Mouse (Mus musculus) embryonic facial prominence, embryonic 15.5 days (tissue): ENCODE results near the gene Tmem184a. TPM values are rescaled to one million over a fixed set of nuclear protein-coding genes. Genes with fewer than 3 reads are reported as not detected.
A peak's percentile ranks its signal among the peaks of the same experiment; 100 is the strongest.

ENCODE experiments used
- ATAC-seq: fragments of 200-750 bp; cut with Nextera tagmentation; 2 replicates; pipeline ENCODE4 v1.8.0; 2017; ENCODE audit warnings: low read depth, moderate TSS enrichment; ENCODE audit not compliant: insufficient number of reproducible peaks, low FRiP score, low TSS enrichment
- H3K27ac ChIP-seq: fragments of 300-500 bp; sonication (generic); replicated peaks from 2 replicates; pipeline ENCODE4 v1.5.1; 2015; ENCODE audit warnings: mild to moderate bottlenecking, inconsistent platforms
- H3K27me3 ChIP-seq: fragments of 300-500 bp; sonication (generic); 2 replicates; pipeline ENCODE4 v1.6.1; 2015; ENCODE audit warnings: inconsistent platforms
- H3K36me3 ChIP-seq: fragments of 300-500 bp; sonication (generic); 2 replicates; pipeline ENCODE4 v1.6.1; 2015; ENCODE audit warnings: mild to moderate bottlenecking, inconsistent platforms
- H3K4me1 ChIP-seq: fragments of 300-500 bp; sonication (generic); 2 replicates; pipeline ENCODE4 v1.6.1; 2015; ENCODE audit warnings: inconsistent platforms
- H3K4me2 ChIP-seq: fragments of 300-500 bp; sonication (generic); replicated peaks from 2 replicates; pipeline ENCODE4 v1.6.1; 2015; ENCODE audit warnings: mild to moderate bottlenecking, inconsistent platforms
- H3K4me3 ChIP-seq: fragments of 300-500 bp; sonication (generic); replicated peaks from 2 replicates; pipeline ENCODE4 v1.5.1; 2015; ENCODE audit warnings: mild to moderate bottlenecking, inconsistent platforms
- H3K9ac ChIP-seq: fragments of 300-500 bp; sonication (generic); 2 replicates; pipeline ENCODE4 v1.6.1; 2015; ENCODE audit warnings: inconsistent platforms
- H3K9me3 ChIP-seq: fragments of 300-500 bp; sonication (generic); replicated peaks from 2 replicates; pipeline ENCODE4 v1.6.1; 2016; ENCODE audit warnings: inconsistent platforms
- WGBS: fragments of 180-500 bp; shearing (Covaris S2); methylation state at CpG from one replicate; pipeline ENCODE4 v1.1.7; 2015; 5-methylcytosine and 5-hydroxymethylcytosine counted together
- polyA plus RNA-seq: library from polyadenylated mRNA; unstranded; fragments of >200 nt; fragmentation: Nextera tagmentation; extraction: Ambion mirVana; gene quantifications from 2 replicates; pipeline ENCODE4 v1.2.1, GENCODE M21; 2015

Gene Tmem184a
- 10.7 and 12.2 TPM in 2 replicates for polyA plus RNA-seq

- H3K27me3 ChIP-seq = 0 out of 2 replicates have a peak, but pooled peaks cover 2% of the 10 kb centered on the region
- peak within 1 kb of the TSS; percentile 24 for H3K27ac ChIP-seq
- 77% methylated on average over 9 of the region's 9 CpGs for WGBS
- H3K4me1 ChIP-seq = no peaks in the 10 kb centered on the region
- H3K9me3 ChIP-seq = no peaks in the 10 kb centered on the region
- no peak within 1 kb of the TSS for H3K9ac ChIP-seq
- no peak within 1 kb of the TSS for H3K4me3 ChIP-seq
- no peak within 1 kb of the TSS for H3K4me2 ChIP-seq
- peaks cover 27% of the 10 kb centered on the region for H3K36me3 ChIP-seq
- no peak for ATAC-seq
These were observed at the start of gene Tmem184a for GRCm38 (mm10) chr5:139819538-139820181. Gene Tmem184a, minus strand, starts transcription at chr5:139819917.

DNA sequence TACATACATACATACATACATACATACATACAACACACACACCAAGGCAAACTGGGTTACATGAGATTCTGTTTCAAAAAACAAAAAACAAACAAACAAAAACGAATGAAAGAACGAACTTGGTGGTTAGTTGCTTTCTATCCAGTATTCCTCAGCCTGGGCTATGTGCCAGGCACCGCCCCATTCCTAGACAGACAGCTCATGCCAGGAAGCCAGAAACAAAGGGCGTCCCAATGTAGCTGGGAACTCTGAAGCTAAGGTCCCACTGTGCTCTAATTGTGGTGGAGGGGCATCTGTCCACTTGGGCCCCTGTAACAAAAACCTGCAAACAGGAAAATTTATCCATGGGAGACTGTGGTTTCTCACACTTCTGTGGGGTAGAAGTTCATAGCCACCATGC is 43.0 kb upstream of the Tmem184a start:
- H3K27me3 ChIP-seq = no peaks in the 10 kb centered on the region
- no peak overlapping the region for H3K4me3 ChIP-seq
- no peak for ATAC-seq
- no peaks in the 10 kb centered on the region for H3K36me3 ChIP-seq
- peaks cover 6% of the 10 kb centered on the region; the same call in 1 of the 2 replicates for H3K4me1 ChIP-seq
- no peak overlapping the region for H3K4me2 ChIP-seq
- WGBS = 39% methylated on average over 4 of the region's 4 CpGs
- no peaks in the 10 kb centered on the region for H3K9me3 ChIP-seq
- H3K9ac ChIP-seq = no peak overlapping the region
- H3K27ac ChIP-seq = no peak overlapping the region

GRCm38 (mm10) chr5:139860328-139861104 is 40.8 kb upstream of the Tmem184a start:
- Histone ChIP-seq H3K4me2 (no peak overlapping the region), H3K27me3 (no peaks in the 10 kb centered on the region), H3K4me3 (no peak overlapping the region), H3K9ac (no peak overlapping the region), H3K27ac (no peak overlapping the region), H3K36me3 (no peaks in the 10 kb centered on the region), H3K9me3 (no peaks in the 10 kb centered on the region), H3K4me1 (peaks cover 6% of the 10 kb centered on the region; the same call in 1 of the 2 replicates)
- no peak for ATAC-seq
- 29% methylated on average over 15 of the region's 15 CpGs for WGBS

- Histone ChIP-seq H3K9ac (no peak overlapping the region), H3K4me3 (no peak overlapping the region), H3K27me3 (no peaks in the 10 kb centered on the region), H3K27ac (no peak overlapping the region), H3K9me3 (no peaks in the 10 kb centered on the region; the same call in 1 of the 2 replicates), H3K36me3 (no peaks in the 10 kb centered on the region), H3K4me2 (no peak overlapping the region), H3K4me1 (peaks cover 11% of the 10 kb centered on the region; the same call in 1 of the 2 replicates)
- ATAC-seq = no peak
- WGBS = 61% methylated on average over 12 of the region's 12 CpGs
These were observed 30.1 kb upstream of the Tmem184a start for GRCm38 (mm10) chr5:139849626-139850320.

GRCm38 (mm10) chr5:139839142-139839541 is 19.4 kb upstream of the Tmem184a start:
- Histone ChIP-seq H3K9me3 (no peaks in the 10 kb centered on the region), H3K27ac (no peak overlapping the region), H3K27me3 (no peaks in the 10 kb centered on the region; the same call in 1 of the 2 replicates), H3K4me2 (no peak overlapping the region), H3K4me3 (no peak overlapping the region), H3K9ac (no peak overlapping the region), H3K4me1 (no peaks in the 10 kb centered on the region), H3K36me3 (no peaks in the 10 kb centered on the region)
- 19% methylated on average over 3 of the region's 3 CpGs for WGBS
- no peak for ATAC-seq

GRCm38 (mm10) chr5:139838476-139838892 is 18.8 kb upstream of the Tmem184a start:
- WGBS = 17% methylated on average over 2 of the region's 2 CpGs
- Histone ChIP-seq H3K27me3 (no peaks in the 10 kb centered on the region; the same call in 1 of the 2 replicates), H3K27ac (no peak overlapping the region), H3K9ac (no peak overlapping the region), H3K4me1 (no peaks in the 10 kb centered on the region), H3K4me2 (no peak overlapping the region), H3K36me3 (no peaks in the 10 kb centered on the region), H3K4me3 (no peak overlapping the region), H3K9me3 (no peaks in the 10 kb centered on the region)
- no peak for ATAC-seq

GRCm38 (mm10) chr5:139835706-139836105 is 16.0 kb upstream of the Tmem184a start:
- Histone ChIP-seq H3K36me3 (no peaks in the 10 kb centered on the region), H3K27ac (no peak overlapping the region), H3K4me2 (no peak overlapping the region), H3K4me1 (no peaks in the 10 kb centered on the region), H3K4me3 (no peak overlapping the region), H3K27me3 (no peaks in the 10 kb centered on the region; the same call in 1 of the 2 replicates), H3K9me3 (no peaks in the 10 kb centered on the region), H3K9ac (no peak overlapping the region)
- ATAC-seq = no peak
- WGBS = 78% methylated on average over 7 of the region's 7 CpGs

DNA sequence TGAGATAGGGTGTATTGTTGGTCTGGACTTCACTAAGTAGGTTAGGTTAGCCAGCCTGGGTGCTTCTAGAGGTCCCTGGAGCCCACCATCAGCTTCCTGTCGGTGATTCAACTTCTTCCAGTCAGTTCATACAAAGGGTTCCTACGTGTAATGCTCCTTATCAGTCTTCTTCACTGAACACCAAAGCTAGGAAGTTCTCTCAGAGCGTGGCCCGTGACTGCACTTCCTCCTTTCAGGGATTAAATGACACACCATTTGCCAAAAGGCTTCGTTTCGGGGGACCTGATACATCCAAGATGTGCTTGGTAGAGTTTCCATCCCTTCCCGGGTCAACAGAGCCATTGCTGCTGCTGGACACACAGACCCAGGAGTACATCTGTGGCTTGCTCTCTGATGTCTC is 12.4 kb upstream of the Tmem184a start:
- Histone ChIP-seq H3K9me3 (no peaks in the 10 kb centered on the region), H3K9ac (no peak overlapping the region), H3K27me3 (no peaks in the 10 kb centered on the region), H3K4me2 (no peak overlapping the region), H3K36me3 (no peaks in the 10 kb centered on the region), H3K4me1 (no peaks in the 10 kb centered on the region), H3K4me3 (no peak overlapping the region), H3K27ac (no peak overlapping the region)
- WGBS = 72% methylated on average over 7 of the region's 7 CpGs
- ATAC-seq = no peak

DNA sequence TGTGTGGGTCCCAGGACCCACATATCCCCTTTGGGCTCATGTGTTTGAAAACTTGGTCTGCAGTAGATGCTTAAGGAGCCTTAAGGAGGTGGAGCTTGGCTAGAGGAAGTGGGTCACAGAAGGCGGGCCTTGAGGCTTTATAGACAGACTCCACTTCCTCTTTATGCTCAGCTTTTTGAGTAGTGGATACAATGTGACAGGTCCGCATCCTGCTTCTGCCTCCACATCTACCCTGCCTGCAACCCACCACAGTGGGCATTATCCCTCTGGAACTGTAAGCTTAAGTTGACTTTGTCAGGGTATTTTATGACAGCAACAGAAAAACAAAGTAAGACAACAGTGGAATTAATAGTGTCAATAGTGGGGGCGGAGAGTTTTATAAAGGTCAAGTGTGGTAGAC is 11.0 kb upstream of the Tmem184a start:
- no peaks in the 10 kb centered on the region for H3K36me3 ChIP-seq
- no peak for ATAC-seq
- H3K4me2 ChIP-seq = no peak overlapping the region
- H3K9ac ChIP-seq = no peak overlapping the region
- H3K4me3 ChIP-seq = no peak overlapping the region
- WGBS = 85% methylated on average over 3 of the region's 3 CpGs
- H3K4me1 ChIP-seq = peaks cover 5% of the 10 kb centered on the region
- no peak overlapping the region for H3K27ac ChIP-seq
- no peaks in the 10 kb centered on the region for H3K9me3 ChIP-seq
- H3K27me3 ChIP-seq = no peaks in the 10 kb centered on the region

DNA sequence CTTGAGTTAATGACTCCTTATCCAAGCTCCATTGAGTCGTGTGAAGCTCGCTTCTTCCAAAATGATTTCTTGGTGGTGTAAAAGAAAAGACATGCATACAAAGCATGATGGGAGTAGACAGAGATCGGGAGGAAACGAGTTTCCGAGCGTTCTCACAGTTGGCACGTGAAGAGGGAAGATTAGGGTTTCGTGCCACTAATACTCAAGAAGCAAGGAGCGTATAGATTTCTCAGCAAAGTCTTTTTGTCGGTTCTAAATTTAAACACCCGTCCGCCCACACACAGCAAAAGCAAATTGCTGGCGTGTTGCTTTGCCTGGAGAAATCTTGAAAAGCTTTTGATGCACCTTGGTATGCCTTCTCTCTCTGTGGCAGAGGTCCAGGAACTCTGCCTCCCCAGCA is 9.7 kb upstream of the Tmem184a start:
- peaks cover 12% of the 10 kb centered on the region for H3K4me1 ChIP-seq
- no peak overlapping the region for H3K27ac ChIP-seq
- H3K27me3 ChIP-seq = no peaks in the 10 kb centered on the region
- H3K4me3 ChIP-seq = no peak overlapping the region
- H3K4me2 ChIP-seq = no peak overlapping the region
- 71% methylated on average over 13 of the region's 13 CpGs for WGBS
- H3K9me3 ChIP-seq = no peaks in the 10 kb centered on the region
- H3K36me3 ChIP-seq = peaks cover 4% of the 10 kb centered on the region; the same call in 1 of the 2 replicates
- no peak overlapping the region for H3K9ac ChIP-seq
- no peak for ATAC-seq

DNA sequence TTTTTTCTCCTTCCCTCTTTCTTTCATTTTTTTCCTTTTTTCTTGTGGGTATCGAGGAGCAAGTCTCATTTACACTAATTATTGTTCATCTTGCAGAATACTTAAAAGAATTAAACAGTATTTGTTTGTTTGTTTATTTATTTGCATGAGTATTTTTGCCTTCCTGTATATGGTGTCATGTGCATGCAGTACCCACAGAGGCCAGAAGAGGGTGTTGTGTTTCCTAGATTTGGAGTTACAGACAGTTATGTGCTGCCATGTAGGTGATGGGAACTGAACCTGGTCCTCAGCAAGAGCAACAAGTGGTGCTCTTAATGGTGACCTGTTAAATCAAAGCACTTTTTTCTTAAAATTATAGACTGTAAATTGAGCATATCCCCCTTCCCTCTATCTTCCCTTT is 7.9 kb upstream of the Tmem184a start:
- Histone ChIP-seq H3K36me3 (peaks cover 18% of the 10 kb centered on the region), H3K4me3 (no peak overlapping the region), H3K27ac (no peak overlapping the region), H3K4me2 (no peak overlapping the region), H3K27me3 (no peaks in the 10 kb centered on the region), H3K9ac (no peak overlapping the region), H3K9me3 (no peaks in the 10 kb centered on the region), H3K4me1 (peaks cover 12% of the 10 kb centered on the region)
- no peak for ATAC-seq
- 100% methylated on average over 1 of the region's 1 CpGs for whole genome bisulfite sequencing
